Mouse (Mus musculus) gastrocnemius, postnatal 4 days (tissue): ENCODE data around the gene Jmy. TPM values are rescaled to one million over a fixed set of nuclear protein-coding genes. Genes with fewer than 3 reads are reported as not detected.
A peak's percentile ranks its signal among the peaks of the same experiment; 100 is the strongest.
"Not testable (repeated sequence)": the region's sequence is repeated elsewhere in the genome, so short reads cannot be mapped to it uniquely, and the experiment has no call there.

Source experiments
- DNase-seq, 2 experiments: peaks; one replicate each; pipeline ENCODE4 v3.0.0; 2021 to 2022; ENCODE audit warnings: low spot score in 2 of 2, mixed read lengths in 2 of 2
- long read RNA-seq, 2 experiments: library from polyadenylated mRNA; stranded (forward); transcript quantifications; one replicate each; pipeline ENCODE4 v2.0.0; 2021
- total RNA-seq, 2 experiments: library from RNA; stranded (reverse); gene quantifications; 2 replicates each; pipeline ENCODE4 v1.2.3; 2021

Jmy gene
- 10 to 100 TPM; 23.2 to 25.2 TPM for total RNA-seq
- long read RNA-seq, experiment 1, partial matches to known transcripts, result 1 of 6 reads
- long read RNA-seq, experiment 1, other reads (novel, unspliced or antisense), result 5 of 6 reads
- long read RNA-seq, experiment 2, partial matches to known transcripts, result 3 of 5 reads
- long read RNA-seq, experiment 2, other reads (novel, unspliced or antisense), result 2 of 5 reads

DNA sequence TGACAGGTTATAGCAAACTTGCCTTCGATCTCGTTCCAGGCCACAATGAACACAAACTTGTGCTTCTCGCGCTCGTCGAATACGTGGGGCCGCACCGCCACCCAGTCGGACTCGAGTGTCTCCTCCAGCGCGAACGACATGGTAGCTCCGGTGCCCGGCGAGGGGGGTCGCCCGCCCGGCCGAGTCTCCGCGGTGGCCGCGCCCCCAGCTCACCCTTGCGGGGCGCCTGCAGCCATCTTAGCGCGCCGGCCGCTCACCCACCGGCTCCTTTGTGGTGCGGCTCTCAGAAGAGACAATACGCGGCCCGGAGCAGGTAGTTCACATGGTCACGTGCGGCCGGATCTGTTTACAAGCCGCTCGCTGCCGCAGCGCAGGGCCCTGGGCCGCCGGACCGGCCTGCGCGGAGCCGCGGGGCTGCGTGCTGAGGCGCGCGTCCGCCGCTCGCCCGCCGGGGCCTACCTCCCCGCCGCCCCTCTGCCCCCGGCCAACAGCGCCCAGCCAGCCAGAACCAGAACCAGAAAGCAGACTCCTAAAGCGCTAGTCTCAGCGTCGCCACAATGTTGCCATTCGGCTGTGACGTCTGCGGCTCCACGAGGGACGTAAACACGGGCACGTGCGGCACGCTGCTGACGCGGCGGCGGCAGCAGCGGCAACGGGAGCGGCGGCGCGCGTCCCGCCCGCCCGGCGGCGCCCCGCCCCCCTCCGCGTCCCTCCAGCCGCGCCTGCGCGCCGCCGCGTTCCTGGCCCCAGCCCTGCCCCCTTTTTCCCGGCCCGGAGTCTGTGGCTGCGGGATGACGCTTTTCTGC is at the start of gene Jmy:
TSS of gene Jmy (minus strand) at position 642 of the 806 bp plus-strand sequence.
- peak; percentile 84 to 87 for DNase-seq

- DNase-seq, result no peak
These were observed 48.0 kb upstream of the Jmy start for GRCm38 (mm10) chr13:93547641-93548040.

- DNase-seq, result no peak
These were observed 46.4 kb upstream of the Jmy start for GRCm38 (mm10) chr13:93546011-93546410.

- DNase-seq, result no peak
These were observed 44.7 kb upstream of the Jmy start for GRCm38 (mm10) chr13:93544274-93544673.

DNA sequence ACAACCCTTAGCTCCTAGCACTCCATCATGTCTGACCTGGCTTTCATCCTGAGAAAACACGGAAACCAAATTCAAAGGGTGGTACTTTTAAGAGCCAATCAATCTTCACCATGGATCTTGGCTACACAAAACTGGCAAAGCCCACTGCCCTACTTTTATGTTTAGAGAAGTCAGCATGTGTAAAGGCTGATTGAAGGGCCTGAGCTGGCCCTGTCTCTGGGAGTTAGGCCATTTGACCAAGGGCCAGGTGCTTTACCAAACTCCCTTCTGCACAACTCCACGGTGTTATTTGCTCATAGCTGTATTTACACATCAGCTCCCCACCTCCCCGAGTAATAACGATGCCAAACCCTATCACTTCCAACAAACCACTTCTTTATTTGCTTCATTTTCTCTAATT is 39.7 kb upstream of the Jmy start:
- no peak for DNase-seq

- no peak for DNase-seq
These were observed 19.2 kb upstream of the Jmy start for GRCm38 (mm10) chr13:93518753-93519319.

GRCm38 (mm10) chr13:93517223-93517622 is 17.6 kb upstream of the Jmy start:
- no peak for DNase-seq

GRCm38 (mm10) chr13:93514000-93514795 is 14.6 kb upstream of the Jmy start:
- DNase-seq, result no peak

- no peak for DNase-seq
These were observed 11.0 kb upstream of the Jmy start for GRCm38 (mm10) chr13:93510447-93511180.

DNA sequence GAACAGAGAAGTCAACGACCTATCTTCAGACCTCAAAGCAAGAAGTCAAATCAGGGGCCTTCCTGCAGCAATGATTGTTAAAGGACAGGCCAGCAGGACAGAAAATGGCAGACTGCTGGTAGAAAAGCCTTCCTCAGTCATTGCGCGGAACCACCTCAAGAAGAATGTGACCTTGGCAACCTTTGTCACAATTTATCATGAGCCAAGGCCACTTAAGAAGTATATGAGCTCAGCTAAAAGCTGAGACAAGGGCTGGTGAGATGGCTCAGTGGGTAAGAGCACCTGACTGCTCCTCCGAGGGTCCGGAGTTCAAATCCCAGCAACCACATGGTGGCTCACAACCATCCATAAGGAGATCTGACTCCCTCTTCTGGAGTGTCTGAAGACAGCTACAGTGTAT is 7.3 kb upstream of the Jmy start:
- not testable (repeated sequence) for DNase-seq

DNA sequence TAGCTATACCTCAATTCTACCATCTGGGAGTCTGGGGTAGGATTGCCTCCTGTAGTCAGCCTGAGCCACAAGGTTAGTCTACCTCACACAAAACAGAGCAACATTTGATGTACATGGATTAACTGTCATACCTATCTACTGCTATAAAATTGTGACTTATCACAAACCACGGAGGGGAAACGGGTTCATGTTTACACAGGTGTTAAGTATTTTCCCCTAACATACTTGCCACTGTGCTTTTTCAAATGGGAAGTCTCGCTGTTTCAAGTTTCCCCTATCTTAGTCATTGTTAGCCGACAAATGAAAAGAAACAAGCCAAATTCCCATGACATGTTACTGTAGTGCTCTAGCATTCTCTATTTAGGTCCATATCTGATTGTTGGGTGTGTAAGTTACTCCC is 2.1 kb upstream of the Jmy start:
- DNase-seq, result no peak

DNA sequence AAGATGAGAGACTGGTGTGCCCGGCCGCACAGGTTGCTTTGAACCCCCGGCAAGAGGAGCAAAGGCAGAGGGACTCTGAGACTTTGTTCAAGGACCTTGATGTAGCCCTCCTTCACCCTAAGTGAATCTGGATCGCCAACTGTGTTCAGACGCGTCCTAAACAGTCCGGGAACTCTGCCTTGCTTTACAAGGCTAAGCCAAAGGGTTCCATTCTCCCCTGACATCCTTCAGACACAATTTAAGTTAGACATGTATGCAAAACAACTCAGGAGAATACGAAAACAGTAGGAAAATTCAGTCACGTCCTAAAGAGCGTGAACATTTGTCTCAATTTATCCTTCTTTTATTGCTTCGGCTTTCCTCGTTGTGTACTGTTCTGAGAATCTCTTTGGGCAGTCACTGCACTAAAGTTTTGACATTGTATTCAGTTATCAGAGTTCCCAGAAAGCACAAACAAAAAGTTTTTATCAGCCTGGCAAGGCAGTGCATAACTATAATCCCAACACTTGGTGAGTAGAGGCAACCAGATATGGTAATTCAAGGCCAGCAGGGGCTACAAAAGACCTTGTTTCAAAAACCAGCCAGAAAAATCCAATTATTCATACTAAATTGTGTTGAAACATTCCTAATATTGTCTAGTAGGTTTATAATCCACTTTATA is 495 bp upstream of the Jmy start:
- no peak for DNase-seq

DNA sequence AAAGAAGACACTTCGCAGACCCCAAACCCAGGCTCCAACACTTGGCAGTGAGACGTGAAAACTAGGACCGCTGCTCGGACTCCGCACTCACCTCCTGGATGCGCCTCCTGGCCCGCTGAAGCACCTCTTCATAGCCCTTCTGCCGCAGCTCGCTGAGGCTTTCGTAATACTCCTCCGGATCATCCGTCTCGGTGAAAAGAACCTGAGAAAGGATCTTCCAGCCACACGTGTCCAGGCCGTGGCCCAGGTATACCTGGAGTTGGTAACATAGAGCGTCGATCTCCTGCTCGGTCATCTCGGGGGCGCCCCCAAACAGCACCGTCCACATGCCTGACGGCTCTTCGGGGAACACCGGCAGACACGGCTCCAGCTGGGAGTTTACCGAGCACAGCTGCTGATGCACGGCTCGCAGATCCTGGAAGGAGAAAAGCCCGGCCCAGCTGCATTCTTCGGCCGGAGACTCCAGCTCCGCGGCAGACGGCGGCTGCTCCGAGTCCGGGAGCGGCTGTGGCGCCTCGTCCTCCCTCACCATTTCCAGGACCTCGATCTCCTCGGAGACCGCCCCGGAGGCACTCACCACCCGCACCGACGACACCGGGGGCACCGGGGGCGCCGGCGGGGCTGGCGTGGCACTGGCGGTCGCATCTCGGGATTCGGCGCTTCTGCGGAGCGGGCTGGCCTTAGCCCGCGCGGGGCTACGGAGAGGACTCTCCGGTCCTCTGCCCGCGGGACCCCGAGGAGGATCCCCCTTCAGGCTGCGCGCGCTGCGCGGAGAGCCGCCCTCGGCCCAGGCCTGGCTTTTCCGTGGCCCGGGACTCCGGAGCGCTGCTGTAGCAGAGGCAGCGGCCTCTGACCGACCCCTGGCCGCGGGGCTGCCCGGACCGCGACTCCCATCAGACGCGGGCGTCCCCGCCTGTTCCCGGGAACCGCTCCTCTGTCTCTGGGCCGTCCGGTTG is 1.1 kb downstream of the Jmy start:
- DNase-seq, result peak; percentile 48 to 72

DNA sequence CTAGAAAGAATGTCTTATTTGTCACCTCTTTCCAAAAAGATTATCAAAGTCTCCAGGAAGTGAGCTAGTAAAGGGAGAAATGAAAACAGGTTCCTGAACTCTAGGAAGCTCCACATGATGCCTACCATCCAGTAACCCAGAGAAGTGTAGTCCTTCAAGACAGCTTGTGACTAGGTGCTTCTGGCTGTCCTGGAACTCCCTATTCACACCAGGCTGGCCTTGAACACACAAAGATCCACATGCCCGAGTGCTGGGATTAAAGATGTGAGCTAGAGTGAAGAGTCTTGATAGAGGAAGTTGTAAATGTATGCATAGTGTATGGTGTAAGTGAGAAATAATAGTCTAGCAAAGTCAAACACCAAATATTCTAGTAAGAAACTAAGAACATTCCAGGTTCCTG is 2.6 kb downstream of the Jmy start:
- no peak for DNase-seq

- DNase-seq, result no peak
These were observed 11.1 kb downstream of the Jmy start for GRCm38 (mm10) chr13:93488510-93488909.

- no peak for DNase-seq
These were observed 11.9 kb downstream of the Jmy start for GRCm38 (mm10) chr13:93487734-93488133.

DNA sequence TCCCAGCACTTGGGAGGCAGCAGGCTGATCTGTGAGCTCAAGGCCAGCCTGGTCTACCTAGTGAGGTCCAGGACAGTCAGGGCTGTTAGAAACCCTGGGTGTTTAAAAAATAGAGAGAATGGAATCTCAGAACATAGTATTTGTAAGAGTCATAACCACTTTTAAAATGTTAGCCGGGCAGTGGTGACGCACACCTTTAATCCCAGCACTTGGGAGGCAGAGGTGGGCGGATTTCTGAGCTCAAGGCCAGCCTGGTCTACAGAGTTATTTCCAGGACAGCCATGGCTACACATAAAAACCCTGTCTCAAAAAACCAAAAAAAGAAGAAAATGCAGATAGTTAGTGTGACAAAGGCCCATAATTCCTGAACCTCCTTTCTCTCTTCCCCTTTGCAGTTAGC is 15.3 kb downstream of the Jmy start:
- no peak for DNase-seq

GRCm38 (mm10) chr13:93481110-93481509 is 18.5 kb downstream of the Jmy start:
- DNase-seq, result no peak

- no peak for DNase-seq
These were observed 21.3 kb downstream of the Jmy start for GRCm38 (mm10) chr13:93478344-93478743.
